Mouse (Mus musculus): ENCODE results near the gene Rpsa.

Rpsa gene

DNA sequence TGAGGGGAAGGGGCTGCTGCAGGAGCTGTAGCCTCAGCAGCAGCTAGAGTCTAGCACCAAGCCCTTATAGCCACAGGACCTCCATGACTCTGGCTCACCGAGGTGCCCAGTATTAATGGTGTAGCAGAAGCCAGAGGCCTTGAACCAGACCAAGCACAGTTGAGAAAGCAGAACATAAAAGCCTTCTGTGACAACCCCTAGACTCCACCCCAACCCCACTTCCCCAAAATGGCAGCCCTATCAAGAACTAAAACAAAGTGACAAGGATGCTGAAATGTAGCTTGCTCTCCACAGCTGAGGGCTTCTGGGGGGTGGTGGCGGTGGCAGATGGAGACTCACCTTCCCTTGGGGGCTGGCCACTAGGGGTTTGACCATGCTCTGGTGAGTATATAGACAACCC lies 26.3 kb upstream of the Rpsa start:
- ChIA-PET POLR2A (interaction anchor here in 1 of 4 experiments (0.6 to 4.7 kb wide), 5 partner anchors 9 to 474 kb away, joined by 3 to 26 read pairs (median 4); partner anchors contain the start of genes Rpsa and Slc25a38), CTCF (interaction anchor here in 1 of 4 experiments (0.7 kb wide), 1 partner anchor 28 kb away, joined by 4 read pairs; no protein-coding TSS in a partner anchor)

DNA sequence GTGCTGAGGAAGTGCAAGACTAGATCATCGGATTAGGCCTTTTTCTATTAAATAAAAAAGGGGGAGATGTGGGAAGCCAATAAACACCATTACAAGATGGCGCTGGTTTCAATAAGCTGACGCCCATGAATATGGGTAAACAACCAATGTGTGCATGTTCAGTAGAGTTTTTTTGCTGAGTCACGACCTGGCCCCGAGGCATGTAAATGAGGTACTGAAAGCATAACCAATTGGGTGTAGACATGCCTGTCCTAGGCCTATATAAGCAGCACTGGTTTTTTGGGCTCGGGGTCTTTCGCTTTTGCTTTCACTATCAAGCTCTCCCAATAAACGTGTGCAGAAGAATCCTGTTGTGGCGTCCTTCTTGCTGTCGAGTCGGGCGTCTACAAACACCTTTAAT lies 18.5 kb upstream of the Rpsa start:
- ChIA-PET CTCF (interaction anchor here in 1 of 4 experiments (1.6 kb wide), 1 partner anchor 136 kb away, joined by 5 read pairs; no protein-coding TSS in a partner anchor), POLR2A (interaction anchor here in 3 of 4 experiments (0.5 to 19.0 kb wide), 7 partner anchors 10 to 125 kb away, joined by 3 to 551 read pairs (median 13); partner anchors contain the start of gene Rpsa (in 2 of the 3))

DNA sequence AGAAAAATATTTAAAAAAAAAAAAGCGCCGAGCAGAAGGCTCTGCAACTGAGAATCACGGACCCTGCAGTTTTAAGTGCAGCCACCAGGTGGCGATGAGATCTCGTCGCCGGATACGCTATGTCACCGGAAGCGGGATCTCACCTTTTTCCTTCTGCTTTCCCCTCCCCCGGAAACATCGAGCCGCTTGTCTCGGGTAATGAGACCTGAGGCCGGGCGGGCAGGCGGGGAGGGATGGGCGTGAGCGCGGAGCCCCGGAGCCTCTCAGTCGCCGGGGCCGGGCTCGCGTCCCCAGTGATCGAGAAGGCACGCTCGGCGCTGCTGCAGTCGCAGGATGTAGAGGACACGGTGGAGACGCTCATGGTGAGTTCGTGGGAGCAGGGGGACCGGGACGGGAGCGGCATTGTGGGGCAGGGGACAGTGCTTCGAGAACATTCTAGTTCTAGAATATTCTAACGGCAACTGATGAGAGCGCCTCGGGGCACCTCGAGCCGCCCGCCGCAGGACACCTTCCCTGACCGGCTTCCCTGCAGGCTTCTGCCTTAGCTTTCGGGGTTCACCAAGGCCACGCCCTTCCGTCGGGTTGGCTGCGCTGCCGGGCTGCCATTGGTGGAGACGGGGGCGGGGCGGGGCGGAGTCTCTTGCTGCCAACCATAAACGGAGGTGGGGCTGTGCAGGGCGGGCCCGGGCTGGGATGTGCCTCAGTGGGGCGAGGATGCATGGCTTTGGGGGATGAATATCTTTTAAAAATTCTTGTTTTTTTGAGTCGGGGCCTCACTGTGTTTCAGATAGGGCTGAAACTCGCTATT lies 17.1 kb upstream of the Rpsa start, which contains the start of gene Slc25a38:
Gene Slc25a38, plus strand, starts transcription at position 164 of the 808 bp plus-strand sequence.
- CTCF ChIA-PET, result interaction anchor here in 3 of 4 experiments (0.6 to 1.9 kb wide), 11 partner anchors 12 to 135 kb away, joined by 3 to 10 read pairs (median 3); no protein-coding TSS in a partner anchor
- POLR2A ChIA-PET, result interaction anchor here (0.6 to 19.0 kb wide), 32 partner anchors 9 to 462 kb away, joined by 3 to 551 read pairs (median 4); partner anchors contain the start of genes Rpsa (in 4 of the 4), Csrnp1 (in 1 of the 4) and Mobp (in 1 of the 4)

DNA sequence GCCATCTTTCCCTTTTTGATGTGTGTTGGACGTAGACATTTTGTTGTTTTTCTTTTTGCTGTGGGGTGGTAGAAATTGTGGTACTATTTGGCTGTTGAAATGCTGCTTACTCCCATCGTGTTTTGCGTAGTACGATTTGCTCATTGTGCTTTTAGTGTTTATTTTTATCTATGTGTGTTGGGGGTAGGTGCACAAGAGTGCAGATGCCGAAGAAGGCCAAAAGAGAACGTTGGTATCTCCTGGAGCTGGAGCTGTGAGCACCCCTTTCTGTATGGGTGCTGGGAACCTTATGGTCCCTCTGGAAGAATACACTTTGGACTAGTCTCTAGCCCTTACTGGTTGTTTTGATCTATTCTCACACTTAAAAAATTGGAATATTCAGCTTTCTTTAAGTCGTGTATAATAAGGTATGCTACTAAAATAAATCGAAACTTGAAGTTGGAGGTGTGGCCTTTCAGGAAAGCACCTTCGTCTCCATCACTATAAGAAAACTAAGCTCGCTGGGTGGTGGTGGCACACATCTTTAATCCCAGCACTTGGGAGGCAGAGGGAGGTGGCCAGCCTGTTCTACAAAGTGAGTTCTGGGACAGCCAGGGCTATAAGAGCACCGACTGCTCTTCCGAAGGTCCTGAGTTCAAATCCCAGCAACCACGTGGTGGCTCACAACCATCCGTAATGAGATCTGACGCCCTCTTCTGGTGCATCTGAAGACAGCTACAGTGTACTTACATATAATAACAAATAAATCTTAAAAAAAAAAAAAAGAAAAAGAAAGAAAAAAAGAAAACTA lies 16.1 kb upstream of the Rpsa start:
- CTCF ChIA-PET, result interaction anchor here in 3 of 4 experiments (0.6 to 1.9 kb wide), 9 partner anchors 13 to 180 kb away, joined by 3 to 10 read pairs (median 4); no protein-coding TSS in a partner anchor
- POLR2A ChIA-PET, result interaction anchor here (0.6 to 19.0 kb wide), 27 partner anchors 9 to 461 kb away, joined by 3 to 551 read pairs (median 4); partner anchors contain the start of genes Rpsa (in 4 of the 4), Csrnp1 (in 1 of the 4) and Mobp (in 1 of the 4)

DNA sequence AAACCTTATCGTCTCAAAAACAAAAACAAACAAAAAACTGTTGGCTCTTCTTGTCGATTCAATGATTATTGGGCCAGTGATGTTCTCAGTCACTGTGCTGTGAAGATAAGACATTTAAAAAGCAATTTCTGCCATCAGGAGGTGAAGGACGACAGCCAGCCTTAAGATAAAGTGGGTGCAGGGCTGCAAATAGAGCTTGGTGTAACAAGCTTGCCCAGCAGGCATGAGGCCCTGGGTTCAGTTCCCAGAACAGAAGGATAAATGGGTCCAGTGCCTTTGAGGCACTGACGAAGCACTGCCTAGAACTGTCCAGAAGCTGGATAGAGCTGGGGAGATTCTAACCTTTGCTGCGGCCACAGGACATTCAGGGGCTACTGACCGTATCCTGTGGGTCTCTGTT lies 15.0 kb upstream of the Rpsa start:
- ChIA-PET POLR2A (interaction anchor here in 3 of 4 experiments (0.7 to 19.0 kb wide), 6 partner anchors 14 to 90 kb away, joined by 3 to 551 read pairs (median 4); partner anchors contain the start of gene Rpsa (in 3 of the 3)), CTCF (interaction anchor here in 1 of 4 experiments (0.6 kb wide), 1 partner anchor 90 kb away, joined by 3 read pairs; no protein-coding TSS in a partner anchor)

DNA sequence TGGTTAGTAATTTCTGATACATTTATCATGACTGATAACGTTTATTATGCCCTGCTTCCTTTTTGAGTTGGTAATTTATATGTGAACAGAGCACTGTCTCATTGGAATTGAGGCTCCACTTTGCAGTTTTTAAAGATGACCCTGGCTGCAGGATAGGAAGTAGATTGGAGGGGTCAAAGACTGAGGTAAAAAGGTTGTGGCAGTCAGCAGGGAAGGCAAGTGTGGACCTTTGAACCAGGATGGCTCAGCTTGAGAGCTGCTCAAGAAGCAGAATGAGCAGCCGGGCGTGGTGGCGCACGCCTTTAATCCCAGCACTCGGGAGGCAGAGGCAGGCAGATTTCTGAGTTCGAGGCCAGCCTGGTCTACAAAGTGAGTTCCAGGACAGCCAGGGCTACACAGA lies 14.0 kb upstream of the Rpsa start:
- ChIA-PET CTCF (interaction anchor here in 3 of 4 experiments (0.6 to 1.0 kb wide), 4 partner anchors 9 to 1592 kb away, joined by 3 to 9 read pairs (median 4); partner anchors contain the start of gene Sec22c (in 1 of the 3)), POLR2A (interaction anchor here (0.6 to 19.0 kb wide), 8 partner anchors 10 to 947 kb away, joined by 3 to 551 read pairs (median 5); partner anchors contain the start of gene Rpsa (in 3 of the 4))

DNA sequence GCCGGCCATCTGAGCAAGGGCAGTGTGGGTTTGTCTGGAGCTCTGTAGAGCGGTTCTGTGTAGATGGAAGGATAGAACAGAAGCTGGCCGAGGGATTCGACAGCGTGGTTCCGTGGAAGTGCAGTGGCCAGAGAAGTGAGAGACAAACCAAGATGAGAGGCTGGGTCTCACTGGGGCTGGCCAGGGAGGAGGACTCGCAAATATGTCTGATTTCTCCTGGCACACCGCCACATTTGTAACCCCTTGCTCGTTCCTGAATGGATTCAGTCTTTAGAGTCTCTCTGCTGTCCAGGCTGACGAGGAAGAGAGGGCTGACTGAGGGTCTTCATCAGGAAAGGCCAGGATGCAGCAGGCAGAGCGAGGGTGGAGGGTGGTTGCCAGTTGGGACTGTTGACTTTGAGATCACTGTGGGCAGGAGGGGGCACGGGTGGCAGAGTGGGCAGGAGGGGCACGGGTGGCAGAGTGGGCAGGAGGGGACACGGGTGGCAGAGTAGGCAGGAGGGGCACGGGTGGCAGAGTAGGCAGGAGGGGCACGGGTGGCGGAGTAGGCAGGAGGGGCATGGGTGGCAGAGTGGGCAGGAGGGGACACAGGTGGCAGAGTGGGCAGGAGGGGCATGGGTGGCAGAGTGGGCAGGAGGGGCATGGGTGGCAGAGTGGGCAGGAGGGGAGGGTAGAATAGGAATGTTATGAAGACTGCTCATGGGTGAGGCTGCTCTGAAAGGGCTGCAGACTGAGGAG lies 13.3 kb upstream of the Rpsa start:
- ChIA-PET POLR2A (interaction anchor here in 3 of 4 experiments (0.6 to 19.0 kb wide), 9 partner anchors 10 to 59 kb away, joined by 3 to 551 read pairs (median 4); partner anchors contain the start of gene Rpsa (in 3 of the 3)), CTCF (interaction anchor here in 3 of 4 experiments (0.5 to 1.0 kb wide), 8 partner anchors 8 to 1969 kb away, joined by 3 to 9 read pairs (median 4); partner anchors contain the start of gene Sec22c (in 1 of the 3))

DNA sequence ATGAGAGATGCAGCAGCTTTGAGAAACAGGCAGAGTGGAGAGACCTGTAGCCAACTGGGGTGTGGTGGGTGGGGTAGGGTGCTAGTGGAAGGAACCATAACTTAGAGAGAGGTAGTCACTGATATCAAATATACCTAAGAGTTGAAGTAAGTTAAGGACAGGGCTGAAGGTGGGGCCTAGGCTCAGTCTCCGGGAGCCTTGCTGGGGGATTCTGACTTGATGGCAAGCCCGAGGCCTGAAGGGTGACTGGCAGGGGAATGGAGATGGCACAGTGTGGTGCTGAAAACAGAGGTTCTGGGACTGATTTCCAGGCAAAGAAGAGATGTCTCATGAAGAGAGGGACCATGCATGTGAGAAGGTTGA lies 12.7 kb upstream of the Rpsa start:
- CTCF ChIA-PET, result interaction anchor here in 3 of 4 experiments (0.5 to 0.9 kb wide), 4 partner anchors 23 to 109 kb away, joined by 3 to 4 read pairs (median 3); no protein-coding TSS in a partner anchor
- POLR2A ChIA-PET, result interaction anchor here in 3 of 4 experiments (0.6 to 19.0 kb wide), 5 partner anchors 13 to 59 kb away, joined by 3 to 551 read pairs (median 8); partner anchors contain the start of gene Rpsa (in 3 of the 3)

DNA sequence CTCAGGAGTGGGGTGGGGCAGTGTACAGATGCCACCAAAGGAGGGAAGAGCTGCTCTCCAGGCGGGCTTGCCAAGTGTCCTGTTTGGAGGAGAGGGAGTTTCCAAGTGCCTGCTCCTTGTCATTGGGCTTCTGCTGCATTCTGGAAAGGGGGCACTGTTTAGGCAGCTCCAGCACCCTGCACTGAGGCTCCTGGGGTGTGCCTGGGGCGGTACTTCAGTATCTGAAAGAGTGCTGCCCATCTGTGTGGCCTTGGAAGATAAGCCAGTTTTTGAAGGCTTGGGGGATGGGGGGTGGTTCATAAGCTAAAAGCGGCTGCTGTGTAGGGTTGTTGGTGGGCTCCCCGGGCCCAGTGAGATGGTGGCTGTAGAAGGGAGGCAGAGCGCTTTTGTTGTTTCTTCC lies 11.9 kb upstream of the Rpsa start:
- ChIA-PET POLR2A (interaction anchor here (0.5 to 19.0 kb wide), 16 partner anchors 10 to 181 kb away, joined by 3 to 551 read pairs (median 4); partner anchors contain the start of genes Rpsa (in 4 of the 4) and Mobp (in 1 of the 4)), CTCF (interaction anchor here in 3 of 4 experiments (0.9 to 1.7 kb wide), 7 partner anchors 11 to 142 kb away, joined by 3 to 6 read pairs (median 3); no protein-coding TSS in a partner anchor)

DNA sequence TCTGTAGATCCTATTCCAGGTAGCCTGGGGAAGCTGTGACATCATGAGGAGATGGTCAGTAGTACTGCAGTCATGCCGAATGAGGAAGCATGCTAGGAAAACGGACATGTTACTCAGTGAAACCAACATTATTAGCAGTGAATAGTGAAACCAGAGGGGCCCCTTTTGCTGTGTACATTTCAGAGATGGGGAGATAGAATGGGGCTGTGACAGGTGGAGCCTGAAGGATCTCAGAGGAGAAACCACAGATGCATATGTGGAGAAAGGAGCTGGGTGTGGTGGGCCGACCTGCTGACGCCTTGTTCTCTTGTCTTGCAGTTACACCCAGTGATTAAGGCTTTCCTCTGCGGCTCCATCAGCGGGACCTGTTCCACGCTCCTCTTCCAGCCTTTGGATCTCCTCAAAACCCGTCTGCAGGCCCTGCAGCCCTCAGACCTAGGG lies 11.3 kb upstream of the Rpsa start:
- CTCF ChIA-PET, result interaction anchor here in 3 of 4 experiments (1.0 to 1.7 kb wide), 6 partner anchors 10 to 142 kb away, joined by 3 to 6 read pairs (median 4); no protein-coding TSS in a partner anchor

DNA sequence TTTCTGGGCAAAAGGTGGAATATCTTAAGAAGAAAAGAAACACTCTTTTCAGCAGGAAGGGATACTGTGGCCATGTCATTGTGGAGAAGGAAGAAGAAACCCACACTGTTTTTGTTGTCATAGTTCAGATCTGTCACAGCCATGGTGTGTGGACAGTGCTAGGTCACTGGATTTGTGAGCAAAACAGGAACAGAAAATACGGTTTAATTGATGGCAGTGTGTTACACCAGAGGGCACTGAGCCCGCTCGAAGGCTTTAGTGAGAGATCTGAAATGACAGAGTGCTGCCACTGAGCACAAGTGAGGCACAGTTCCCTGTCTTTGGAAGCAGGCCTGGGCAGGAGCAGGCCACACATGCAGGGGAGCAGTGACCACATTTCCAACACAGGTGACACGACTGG lies 9.3 kb upstream of the Rpsa start:
- ChIA-PET CTCF (no interaction called here), POLR2A (interaction anchor here in 3 of 4 experiments (0.5 to 19.0 kb wide), 7 partner anchors 10 to 1071 kb away, joined by 3 to 551 read pairs (median 4); partner anchors contain the start of gene Rpsa (in 2 of the 3))

More for the DNA sequence above, 11.3 kb upstream of the Rpsa start:
- POLR2A ChIA-PET, result interaction anchor here (0.6 to 19.0 kb wide), 15 partner anchors 11 to 180 kb away, joined by 3 to 551 read pairs (median 4); partner anchors contain the start of genes Rpsa (in 4 of the 4) and Mobp (in 1 of the 4)

DNA sequence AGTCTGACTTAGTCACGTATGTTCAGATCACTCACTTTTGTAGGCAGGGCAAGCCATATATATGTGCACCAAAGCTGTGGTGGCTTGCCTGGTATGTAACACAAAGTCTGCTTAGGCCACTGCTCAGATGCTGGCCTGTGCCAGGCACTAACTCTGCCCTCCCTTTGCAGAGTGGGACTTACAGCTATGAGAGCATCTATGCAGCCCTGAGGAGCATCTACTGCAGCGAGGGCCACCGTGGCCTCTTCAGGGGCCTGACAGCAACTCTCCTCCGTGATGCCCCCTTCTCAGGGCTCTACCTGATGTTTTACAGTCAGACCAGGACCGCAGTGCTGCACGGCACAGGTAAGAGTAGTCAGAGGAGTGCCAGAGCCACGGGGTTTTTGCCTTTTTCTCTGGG lies 7.0 kb upstream of the Rpsa start:
- CTCF ChIA-PET, result no interaction called here
- POLR2A ChIA-PET, result interaction anchor here in 3 of 4 experiments (0.6 to 19.0 kb wide), 5 partner anchors 3 to 136 kb away, joined by 3 to 551 read pairs (median 29); partner anchors contain the start of genes Slc25a38 (in 2 of the 3), Csrnp1 (in 1 of the 3) and Rpsa (in 1 of the 3)

DNA sequence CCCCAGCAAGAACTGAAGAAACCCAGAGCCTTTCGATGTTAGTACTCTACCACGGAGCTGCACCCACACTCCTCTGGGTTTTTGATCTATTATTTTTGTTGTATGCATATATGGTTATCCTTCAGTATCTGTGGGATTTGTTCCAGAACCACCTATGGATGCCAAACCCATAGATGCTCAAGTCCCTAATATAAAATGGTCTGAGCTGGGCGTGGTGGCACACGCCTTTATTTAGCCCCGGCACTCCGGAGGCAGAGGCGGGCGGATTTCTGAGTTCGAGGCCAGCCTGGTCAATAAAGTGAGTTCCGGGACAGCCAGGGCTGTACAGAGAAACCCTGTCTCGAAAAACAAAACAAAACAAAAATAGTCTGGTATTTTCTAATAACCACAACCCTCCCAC lies 621 bp upstream of the Rpsa start:
- ChIA-PET POLR2A (interaction anchor here (0.6 to 19.0 kb wide), 123 partner anchors 1 to 1039 kb away, joined by 3 to 551 read pairs (median 4); partner anchors contain the start of genes Mobp (in 4 of the 4), Slc25a38 (in 4 of the 4), Csrnp1 (in 2 of the 4) and Gorasp1 (in 1 of the 4)), CTCF (interaction anchor here in 3 of 4 experiments (0.5 to 2.4 kb wide), 7 partner anchors 11 to 168 kb away, joined by 3 to 11 read pairs (median 3); no protein-coding TSS in a partner anchor)

DNA sequence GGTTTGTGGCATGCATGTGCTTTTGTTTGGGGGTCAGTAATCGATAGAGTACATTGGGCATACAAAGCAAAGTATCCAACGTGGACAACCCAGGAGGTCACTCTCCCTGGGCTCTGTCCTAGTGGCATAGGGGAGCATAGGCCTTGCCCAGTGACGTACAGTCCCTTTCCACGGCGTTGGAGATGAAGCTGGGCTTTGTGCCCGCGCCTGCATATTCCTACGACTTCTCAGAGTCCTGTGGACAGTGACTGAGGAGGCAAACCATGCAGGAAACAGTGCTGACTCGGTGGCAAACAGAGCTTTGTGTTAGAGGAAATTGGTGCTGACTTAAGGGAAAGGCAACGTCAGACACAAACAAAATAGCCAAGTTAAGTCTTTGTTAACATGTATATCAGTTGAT lies 1.8 kb downstream of the Rpsa start:
- POLR2A ChIA-PET, result interaction anchor here (0.5 to 16.6 kb wide), 42 partner anchors 11 to 806 kb away, joined by 3 to 551 read pairs (median 5); partner anchors contain the start of genes Mobp (in 3 of the 4), Slc25a38 (in 3 of the 4), Ccr8 (in 1 of the 4) and Csrnp1 (in 1 of the 4)
- CTCF ChIA-PET, result interaction anchor here in 1 of 4 experiments (1.8 kb wide), 1 partner anchor 19 kb away, joined by 5 read pairs; the partner anchor contains the start of gene Slc25a38

DNA sequence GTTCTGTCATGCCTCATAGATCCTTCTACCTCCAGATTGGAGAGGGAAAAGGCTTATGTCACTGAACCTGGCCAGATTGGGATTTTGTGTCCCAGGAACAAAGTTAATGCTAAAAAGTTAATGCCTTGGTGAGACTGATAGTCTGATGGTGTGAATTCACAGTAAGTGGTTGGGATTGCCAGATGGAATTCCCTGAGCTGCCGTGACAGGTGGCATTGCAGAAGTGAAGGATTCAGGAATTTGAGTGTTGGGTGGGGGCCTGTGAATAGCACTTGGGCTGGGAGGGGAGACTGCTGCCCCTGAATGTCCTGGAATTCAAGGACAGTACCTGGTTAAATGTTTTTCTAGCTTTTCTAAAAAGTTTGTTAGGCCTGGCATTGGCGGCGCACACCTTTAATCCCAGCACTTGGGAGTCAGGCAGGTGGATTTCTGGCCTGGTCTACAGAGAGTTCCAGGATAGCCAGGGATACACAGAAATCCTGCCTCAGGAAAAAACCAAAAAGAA lies 4.3 kb downstream of the Rpsa start:
- ChIA-PET POLR2A (interaction anchor here (0.7 to 16.6 kb wide), 33 partner anchors 9 to 442 kb away, joined by 3 to 551 read pairs (median 6); partner anchors contain the start of genes Mobp (in 3 of the 4), Slc25a38 (in 3 of the 4), Csrnp1 (in 1 of the 4) and Rpl14 (in 1 of the 4)), CTCF (no interaction called here)
